Mouse (Mus musculus) frontal cortex, postnatal 14 days (tissue): Measurements from ENCODE around the gene Asb10.

Experiments used
- DNase-seq, 2 experiments: peaks; one replicate each; pipeline ENCODE4 v3.0.0; 2022; ENCODE audit warnings: low spot score in 2 of 2

Asb10 gene

DNA sequence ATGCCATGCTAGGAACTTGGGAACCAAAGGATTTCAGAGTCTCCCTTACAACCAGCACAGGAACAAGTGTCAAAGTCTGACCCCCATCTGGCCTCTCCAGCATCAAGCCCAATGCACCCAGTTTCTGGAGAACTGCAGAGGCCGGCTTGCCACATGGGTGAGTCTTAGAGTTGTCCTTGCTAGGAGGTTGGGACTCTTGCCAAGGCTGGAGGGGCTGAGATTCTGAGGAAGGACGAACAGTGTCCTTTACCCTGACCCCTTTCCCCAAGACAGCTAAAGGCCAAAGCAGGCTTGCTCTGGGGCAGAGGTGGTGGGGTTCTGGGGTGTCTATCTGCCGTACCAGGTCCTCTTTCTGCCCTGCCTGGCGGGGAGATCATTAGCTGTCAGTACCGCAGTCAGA, 4.3 kb downstream of the Asb10 start:
- DNase-seq = no peak

DNA sequence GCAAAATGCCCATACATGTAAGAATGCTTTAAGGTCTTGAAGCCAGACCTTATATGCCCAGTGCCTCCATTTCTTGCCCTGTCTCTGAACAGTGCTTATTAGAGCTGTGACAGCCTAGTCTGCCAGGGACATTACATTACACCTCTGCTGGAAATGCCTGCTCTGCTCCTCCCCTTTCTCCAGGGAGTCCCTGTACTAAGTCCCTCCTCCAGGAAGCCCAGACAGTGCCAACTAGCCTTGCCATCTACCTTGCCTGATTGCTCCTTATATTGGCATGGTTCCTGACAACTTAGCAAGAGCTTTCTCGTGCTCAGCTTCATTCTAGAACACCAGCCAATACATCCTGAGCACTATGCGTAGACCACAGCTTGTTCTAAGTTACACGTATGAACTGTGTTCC, 5.0 kb downstream of the Asb10 start:
- DNase-seq = no peak

DNA sequence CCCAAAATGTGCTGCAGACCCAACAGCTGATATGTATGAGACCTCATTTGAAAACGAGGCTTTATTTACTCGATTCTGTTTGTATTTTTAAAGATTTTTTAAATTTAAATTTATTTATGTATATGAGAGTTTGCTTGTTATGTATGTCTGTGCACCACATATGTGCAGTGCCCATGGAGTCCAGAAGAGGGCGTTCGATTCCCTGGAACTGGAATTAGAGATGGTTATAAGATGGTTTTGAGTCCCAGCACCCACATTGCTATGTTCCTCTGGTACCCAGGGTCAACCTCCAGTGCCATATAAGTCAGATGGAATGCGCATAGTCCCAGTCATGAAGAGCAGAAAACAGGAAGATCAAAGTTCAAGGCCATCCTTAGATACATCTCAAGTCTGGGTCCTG, 6.5 kb downstream of the Asb10 start:
- no peak for DNase-seq

DNA sequence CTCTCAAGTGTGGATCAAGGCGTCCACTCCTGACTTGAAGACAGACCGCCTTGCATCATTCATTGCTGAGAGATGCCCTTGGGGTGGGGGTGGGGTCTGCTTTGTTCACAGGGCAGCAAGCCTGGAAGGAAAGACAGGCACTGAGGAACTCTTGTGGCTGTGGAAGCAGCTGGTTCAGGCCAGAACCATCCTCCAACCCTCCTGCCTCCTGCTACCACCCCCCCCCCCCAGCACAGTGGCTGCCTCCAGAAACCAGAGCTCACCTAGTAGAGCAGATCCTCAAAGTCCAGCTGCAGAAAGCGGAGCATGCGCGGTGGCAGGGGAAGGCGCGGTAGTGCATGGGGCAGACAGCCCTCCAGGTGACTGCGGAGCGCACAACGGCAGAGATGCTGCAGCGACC, 7.4 kb downstream of the Asb10 start:
- DNase-seq = no peak

DNA sequence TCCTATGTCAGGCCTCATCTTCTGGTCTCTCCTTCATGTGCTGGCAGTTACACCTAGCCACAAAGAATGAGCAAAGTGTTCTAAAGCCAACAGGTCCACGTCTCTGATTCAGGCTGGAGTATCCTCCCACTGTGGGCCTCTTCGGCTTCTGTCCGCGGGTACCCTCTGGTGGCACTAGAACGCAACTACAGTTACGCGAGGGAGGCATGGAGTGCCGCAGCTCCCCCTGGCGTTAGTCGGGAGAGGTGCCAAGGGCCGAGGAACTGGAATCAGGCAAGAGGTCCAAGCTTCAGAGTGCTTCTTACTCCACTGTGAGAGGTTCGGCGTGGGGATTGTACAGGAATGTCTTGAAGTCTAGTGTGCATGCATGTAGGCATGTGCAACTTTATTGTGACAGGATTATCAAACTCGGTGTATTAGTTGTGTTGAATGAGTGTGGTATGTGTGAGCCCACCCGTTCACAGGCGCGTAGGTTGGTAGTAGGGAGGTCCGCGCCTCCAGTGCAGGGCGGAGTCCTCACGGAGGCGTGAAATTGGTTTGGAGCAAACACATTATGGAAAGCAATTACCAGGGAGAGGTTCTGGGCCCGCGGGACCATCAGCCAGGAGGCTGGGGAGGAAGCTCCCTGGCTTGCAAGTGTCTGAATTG, 10.6 kb downstream of the Asb10 start:
- peak; percentile 80 to 92 for DNase-seq

DNA sequence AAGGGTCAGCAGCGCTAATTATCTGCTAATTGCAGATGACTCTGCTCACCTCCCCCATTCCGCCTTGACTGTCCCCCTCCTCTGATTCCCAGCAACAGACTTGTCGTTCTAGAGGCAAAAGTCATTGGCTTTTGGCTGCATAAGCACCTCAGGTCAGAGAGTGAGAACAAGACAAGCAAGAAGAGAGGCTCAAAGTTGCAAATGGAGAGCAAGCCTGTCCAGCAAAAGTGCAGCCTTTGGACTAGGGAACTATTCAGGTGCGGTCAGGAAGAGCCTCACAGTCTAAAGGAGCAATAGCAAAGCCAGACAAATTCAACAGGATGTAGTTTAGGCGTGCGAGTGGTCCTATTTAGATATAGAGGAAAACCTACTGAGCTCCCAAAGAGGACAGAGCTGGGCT, 13.0 kb downstream of the Asb10 start:
- DNase-seq = no peak

DNA sequence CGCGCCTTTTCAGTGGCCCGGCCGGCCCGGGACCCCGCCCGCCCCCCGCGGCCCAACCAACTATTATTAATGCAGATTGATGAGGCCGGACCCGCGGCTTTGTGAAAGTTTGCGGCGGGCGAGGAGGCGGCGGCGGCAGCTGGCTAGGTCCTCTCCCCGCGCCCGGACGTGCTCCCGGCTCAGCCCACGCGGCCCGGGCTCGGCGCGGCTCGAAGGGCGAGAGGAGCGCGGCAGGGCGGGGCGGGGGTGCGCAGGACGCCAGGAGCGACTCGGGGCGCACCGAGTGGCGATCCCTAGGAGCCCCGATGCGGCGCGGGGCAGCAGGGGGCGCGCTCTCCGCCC, 13.9 kb downstream of the Asb10 start, which contains the start of gene Gbx1:
Gbx1 (minus strand) TSS at position 314 of the 342 bp plus-strand sequence.
- no peak for DNase-seq

DNA sequence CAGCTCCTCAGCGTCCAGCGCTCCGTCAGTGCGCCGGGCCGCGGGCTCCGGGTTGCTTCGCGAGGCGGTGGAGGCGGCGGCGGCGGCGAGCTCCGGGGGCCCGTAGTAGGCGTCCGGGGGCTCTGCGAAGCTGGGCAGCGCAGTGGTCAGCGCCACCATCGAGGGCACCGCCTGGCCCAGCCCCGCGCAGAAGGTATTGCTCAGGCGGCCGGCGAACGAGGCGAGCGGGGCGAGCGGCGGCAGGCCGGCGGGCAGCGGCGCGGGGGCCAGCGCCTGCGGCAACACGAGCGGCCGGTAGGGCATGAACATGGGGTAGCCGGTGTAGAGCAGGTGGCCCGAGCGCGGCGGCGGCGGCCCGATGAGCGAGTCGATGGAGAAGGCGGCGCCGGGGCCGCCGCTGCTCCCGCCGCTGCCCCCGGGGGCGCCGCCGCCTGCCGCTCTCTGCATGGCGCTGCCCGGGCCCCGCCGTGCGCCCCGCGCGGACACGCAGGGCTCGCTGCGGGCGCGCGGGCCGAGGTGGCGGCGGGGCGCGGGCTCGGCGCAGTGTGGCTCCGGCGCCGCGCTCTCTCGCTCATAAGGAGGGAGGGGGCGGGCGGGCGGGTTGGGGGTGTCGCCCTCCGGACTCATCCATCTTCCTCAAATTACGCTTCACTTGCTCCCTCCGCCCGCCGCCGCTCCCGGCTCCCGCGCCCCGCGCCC, 14.4 kb downstream of the Asb10 start:
- no peak for DNase-seq

DNA sequence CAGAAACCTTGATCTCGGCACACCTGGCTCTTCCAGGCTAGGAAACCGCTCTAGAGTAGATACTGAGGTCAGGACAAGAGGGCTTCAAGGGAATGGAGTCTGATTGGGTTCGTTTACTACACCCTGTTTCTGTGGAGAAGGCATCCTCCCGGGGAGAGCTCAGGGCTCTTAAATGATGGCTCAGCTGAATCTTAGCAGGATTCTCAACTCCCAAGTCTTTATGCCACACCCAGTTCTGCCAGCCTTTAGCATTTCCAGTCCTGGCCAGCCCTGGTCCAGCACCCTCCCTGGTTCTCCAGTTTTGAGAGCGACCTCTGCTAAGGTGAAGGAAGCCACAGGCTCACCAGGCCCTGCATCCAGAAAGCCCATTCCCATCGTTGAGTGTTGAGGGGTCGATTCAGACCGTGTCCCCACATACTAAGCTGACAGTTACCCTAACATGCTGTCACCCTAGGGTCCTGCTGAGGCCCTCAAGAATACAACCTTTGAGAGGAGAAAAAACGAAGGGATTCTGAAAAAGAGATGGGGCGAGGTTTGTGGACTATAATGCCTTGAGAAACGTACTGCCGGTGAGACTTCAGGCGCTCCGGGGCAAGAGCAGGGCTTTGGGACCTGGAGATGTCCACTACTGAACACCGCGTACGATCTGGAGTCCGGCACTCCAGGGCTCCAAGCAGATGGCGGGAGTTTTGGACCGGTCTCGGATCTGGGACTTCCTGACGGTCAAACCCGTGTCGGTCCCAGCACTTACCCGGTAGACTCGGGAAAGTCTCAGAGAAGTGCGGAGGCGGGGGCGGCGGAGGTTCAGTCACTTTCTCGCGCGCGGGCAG, 15.2 kb downstream of the Asb10 start:
- DNase-seq = no peak

DNA sequence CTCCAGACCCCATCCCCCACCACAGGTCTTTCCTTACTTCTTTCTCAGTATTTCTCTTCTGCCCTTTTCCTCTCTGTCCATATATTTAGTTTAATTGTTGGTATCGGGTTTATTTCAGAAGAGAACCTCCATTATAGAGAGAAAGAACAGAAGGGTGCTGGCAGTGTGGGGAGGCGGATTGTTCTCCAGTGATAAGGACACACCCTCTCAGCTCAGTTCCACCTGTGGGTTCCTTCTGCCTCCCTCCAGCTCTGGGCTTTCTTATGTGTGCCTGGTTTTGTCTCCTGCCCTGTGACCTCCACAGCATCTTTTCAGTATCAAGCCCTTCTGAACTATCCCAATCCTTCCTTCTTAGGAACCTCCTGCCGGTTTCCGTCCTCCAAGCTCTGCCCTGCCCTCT, 16.3 kb downstream of the Asb10 start:
- no peak for DNase-seq

DNA sequence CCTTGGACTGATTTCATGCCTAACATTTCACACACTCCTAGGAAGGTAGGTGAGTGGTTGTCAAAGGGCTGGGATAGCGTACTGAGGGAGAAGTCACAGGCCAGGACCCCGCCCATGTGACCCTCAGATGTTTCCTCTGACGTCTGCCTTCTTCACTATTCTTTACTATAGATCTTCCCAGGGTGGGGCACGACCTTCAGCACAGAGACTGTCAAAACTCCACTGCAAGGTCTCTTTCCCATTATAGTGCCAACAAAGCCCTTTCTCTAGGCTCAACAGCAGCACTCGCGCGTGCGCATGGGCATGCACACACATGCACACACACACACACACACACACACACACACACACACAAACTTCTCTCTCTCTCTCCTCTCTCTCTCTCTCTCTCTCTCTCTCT, 17.0 kb downstream of the Asb10 start:
- no peak for DNase-seq

DNA sequence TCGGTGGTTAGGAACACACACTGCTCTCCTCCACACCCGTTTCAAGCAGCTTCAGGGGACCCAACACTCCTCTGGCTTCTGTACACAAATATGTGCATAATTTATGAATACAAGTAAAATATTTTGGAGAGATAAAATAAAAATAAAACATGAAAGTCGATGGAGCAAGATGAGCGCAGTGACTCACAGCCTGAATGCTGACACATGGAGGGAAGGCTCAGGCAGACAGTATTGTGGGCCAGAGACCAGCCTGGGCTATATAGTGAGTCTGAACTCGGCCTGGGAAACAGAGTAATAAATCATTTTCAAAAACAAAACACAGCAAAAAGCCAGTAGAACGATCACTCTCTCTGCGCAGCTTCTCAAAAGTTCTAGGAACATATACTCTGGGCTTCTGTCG, 19.4 kb downstream of the Asb10 start:
- DNase-seq = no peak

DNA sequence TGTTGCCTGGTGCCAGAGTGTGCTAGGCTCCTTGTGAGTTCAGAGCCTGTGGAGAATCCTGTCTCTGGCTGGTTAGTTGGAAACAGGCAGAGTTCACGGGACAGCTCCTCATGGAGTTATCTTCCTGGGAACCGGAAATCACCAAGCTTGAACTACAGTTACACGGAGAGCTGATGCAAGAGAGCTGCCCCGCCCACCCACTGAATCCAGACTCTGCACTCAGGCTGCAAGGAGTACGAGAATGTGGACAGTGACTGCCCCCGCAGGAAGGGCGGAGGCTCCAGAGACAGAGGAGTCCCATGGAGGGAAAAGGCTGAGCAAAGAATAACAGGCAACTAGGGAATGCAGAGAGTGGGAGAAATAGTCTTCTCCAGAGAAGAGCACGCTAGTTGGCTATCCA, 28.5 kb downstream of the Asb10 start:
- DNase-seq = no peak

DNA sequence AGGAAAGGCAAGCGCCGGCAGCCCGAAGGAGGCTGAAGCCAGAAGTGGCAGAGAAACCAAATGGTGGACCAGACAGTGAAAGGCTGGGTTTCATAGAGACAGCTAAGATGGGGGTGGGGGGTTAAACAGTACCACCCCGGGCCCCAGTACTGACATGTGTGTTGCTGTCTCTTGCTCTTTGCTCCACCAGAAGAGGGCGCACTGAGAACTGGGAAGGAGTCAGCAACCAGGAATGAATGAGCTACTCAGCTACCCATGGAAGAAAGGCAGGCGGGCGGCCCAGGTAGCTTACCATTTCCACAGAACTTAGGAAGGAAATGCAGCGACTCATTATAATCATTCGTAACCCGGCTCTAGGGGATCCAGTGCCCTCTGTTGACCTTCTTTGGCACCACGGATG, 30.1 kb downstream of the Asb10 start:
- no peak for DNase-seq

DNA sequence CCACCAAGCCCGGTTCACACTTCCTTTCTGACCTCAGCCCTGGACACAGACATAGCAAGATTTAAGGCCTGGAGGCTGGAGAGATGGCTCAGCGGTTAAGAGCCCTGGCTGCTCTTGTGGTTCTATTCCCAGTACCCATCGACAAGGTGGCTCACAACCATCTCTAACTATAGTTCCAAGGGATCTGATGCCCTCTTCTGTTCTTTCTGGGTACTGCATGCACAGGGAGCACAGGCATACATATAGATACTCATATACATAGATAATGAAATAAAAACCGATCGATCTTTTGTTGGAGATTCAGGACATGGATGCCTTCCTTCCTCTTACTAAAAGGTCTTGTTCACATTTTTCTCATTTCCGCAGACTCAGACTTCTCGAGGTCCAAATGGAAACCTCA, 32.4 kb downstream of the Asb10 start:
- DNase-seq = no peak

DNA sequence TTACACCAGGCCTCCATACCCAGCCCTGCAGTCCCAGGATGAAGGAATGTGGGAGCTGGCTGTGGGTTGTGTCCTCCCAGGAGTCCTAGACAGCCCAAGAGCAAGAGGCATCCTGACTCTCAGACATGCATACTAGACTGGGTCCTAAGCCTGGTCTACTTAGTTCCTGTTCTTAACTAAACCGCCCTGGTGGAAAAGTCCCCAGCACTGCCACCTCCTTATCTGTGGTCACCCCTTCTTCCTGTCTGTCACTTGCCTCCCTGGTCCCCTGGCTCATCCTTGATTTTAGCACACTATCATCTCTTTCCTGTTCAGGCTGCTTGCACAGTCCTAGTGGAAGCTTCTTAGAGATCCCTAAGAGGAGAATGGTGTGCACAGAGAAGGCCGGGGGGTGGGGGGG, 35.3 kb downstream of the Asb10 start:
- DNase-seq = no peak

DNA sequence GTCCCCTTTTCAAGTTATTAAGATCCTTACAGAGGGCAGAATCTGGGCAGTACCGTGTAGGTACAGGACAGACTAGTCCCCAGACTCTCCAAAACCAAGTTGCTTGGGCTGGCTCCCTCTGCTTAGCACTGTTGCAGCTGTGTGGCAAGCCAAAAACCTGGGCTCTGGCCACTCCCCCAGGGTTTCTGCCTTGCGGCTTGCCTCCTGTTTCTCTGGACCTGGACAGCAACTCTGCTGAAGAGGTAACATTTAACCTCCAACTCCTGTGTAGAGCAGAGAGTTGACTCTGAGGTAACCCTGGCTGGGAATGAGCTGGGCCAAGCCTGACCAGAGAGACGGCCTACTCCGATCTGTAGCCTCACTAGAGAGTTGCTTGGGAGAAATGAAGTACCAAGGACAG, 38.0 kb downstream of the Asb10 start:
- no peak for DNase-seq

DNA sequence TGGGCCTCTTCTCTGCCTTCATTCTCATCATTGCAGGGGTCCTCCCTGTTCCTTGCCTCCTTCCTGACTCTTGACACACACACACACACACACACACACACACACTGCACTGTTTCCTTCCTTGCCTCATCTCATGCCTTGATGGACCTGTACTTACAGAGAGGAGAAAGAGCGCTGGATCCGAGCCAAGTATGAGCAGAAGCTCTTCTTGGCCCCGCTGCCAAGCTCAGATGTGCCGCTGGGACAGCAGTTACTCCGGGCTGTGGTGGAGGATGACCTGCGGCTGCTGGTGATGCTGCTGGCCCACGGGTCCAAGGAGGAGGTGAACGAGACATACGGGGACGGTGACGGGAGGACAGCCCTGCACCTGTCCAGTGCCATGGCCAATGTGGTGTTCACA, 39.9 kb downstream of the Asb10 start:
- no peak for DNase-seq

DNA sequence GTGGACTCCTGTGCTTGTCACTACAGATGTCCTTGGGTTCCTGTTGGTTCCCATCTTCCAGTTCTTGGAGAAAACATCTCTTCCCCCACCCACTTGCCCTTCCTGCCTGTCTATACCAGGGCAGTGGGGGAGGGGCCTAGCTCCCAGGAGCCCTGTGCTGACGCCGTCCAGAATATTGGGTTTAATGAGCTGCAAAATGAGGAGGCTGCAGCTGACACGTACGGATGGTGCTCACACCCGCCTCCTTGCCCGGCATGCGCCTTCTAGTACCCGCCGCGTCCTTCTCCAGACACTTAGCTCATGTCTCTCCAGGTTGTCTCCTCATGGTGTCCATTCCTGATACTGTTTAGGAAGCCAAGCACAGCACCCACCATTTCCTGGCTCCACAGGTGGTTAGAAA, 41.7 kb downstream of the Asb10 start:
- DNase-seq = no peak

DNA sequence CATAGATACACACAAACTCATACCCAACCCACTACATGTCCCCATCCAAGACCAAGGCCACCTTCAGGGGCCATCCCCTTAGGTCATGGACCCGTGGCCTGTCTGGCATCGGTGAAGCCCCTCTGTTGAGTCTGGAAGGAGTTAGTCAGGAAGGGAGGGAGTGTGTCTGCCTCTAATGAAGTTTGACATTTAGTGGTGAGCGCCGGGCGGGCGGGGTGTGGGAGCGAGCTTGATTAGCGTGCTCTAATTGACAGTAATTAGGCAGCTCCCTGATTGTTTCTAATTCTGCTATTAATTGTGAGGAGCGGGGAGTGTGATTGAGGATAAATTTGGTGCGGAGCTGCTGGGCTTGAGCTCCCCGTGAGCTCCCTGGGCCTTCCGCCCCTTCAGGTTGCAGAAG, 43.3 kb downstream of the Asb10 start:
- DNase-seq = no peak

DNA sequence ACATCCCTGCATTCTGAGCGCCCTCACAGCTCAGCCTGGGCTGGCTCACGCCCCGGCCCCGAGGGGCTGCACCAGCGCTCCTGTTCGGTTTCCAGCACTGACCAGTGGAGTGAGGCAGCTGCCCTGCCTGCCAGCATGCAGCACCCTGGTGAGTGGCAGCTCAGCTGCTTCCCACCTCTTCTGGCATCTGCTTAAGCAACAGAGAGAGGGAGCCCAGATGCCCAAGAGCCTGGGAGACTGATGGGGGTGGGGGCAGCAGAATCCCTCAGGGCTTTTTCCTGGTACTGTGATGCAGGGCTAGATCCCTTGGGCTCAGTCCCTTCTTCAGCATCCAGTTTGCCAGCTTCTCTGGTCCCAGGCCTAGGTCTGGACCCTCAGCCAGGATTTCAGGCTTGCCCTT, 44.0 kb downstream of the Asb10 start:
- no peak for DNase-seq

DNA sequence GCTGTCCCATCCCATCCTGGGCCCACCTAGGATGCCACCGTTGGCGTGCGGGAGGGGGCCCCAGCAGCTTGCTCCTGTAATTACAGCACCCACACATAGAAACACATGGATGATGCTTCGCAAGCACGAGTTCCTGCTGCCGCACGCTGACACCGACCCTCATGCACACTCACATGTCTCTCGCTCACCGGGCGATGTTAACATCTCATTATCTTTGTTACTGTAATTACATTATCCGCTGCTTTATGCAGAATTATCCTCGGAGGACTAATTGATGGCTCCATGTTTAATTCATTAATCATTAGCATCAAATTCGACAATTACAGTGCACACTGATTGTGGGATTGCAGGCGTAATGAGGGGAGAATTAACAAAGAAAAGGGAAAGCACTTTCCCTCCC, 45.8 kb downstream of the Asb10 start:
- no peak for DNase-seq
